Mouse (Mus musculus) CD4-positive helper T cell, adult 2 months (primary cell): ENCODE measurements around the gene Gm42688.

Experiments used
- DNase-seq: peaks from one replicate; pipeline ENCODE4 v3.0.0-alpha.2; 2012; ENCODE audit warnings: low read depth, missing footprints, low spot score

Gm42688 gene

GRCm38 (mm10) chr6:83138056-83138455, 36.6 kb downstream of the Gm42688 start:
- no peak for DNase-seq

GRCm38 (mm10) chr6:83140044-83140443, 38.6 kb downstream of the Gm42688 start:
- DNase-seq = no peak

- no peak for DNase-seq
Observed at GRCm38 (mm10) chr6:83141636-83142035, 40.2 kb downstream of the Gm42688 start.

GRCm38 (mm10) chr6:83142211-83142731, 40.9 kb downstream of the Gm42688 start:
- DNase-seq = no peak

- DNase-seq = no peak
Observed at GRCm38 (mm10) chr6:83142886-83143285, 41.5 kb downstream of the Gm42688 start.

- no peak for DNase-seq
Observed at GRCm38 (mm10) chr6:83145209-83145608, 43.8 kb downstream of the Gm42688 start.

GRCm38 (mm10) chr6:83145805-83146204, 44.4 kb downstream of the Gm42688 start:
- DNase-seq = no peak

- no peak for DNase-seq
Observed at GRCm38 (mm10) chr6:83147280-83147679, 45.9 kb downstream of the Gm42688 start.

GRCm38 (mm10) chr6:83151721-83152120, 50.3 kb downstream of the Gm42688 start:
- no peak for DNase-seq

- no peak for DNase-seq
Observed at GRCm38 (mm10) chr6:83153038-83153437, 51.6 kb downstream of the Gm42688 start.

- DNase-seq = no peak
Observed at GRCm38 (mm10) chr6:83153485-83153884, 52.1 kb downstream of the Gm42688 start.

- peak; percentile 21 for DNase-seq
Observed at GRCm38 (mm10) chr6:83155552-83156238, 54.3 kb downstream of the Gm42688 start.

- DNase-seq = peak; percentile 68
Observed at GRCm38 (mm10) chr6:83156259-83156684, 54.9 kb downstream of the Gm42688 start, which contains the start of the genes Wdr54 and 1700003E16Rik. TSS of gene Wdr54 (minus strand) at chr6:83156397. TSS of gene 1700003E16Rik (plus strand) at chr6:83156404.

GRCm38 (mm10) chr6:83159456-83159855, 58.0 kb downstream of the Gm42688 start:
- DNase-seq = peak; percentile 76
